In genomic region chr10:79947502-79947901, GRCm38 (mm10) we compare ENCODE assay signal across 18 mouse cellular contexts. TPM values are rescaled to one million over a fixed set of nuclear protein-coding genes. Genes with fewer than 3 reads are reported as not detected.
DNase-seq lines count a peak whose midpoint lies in the region; ATAC-seq lines count a peak whose summit lies in the region.
"Had no signal": no experiment of that assay in that cellular context is flagged by ENCODE, and none has a peak within 500 bp of the region (broad histone marks: within the 10 kb centered on the region; RNA-seq: fewer than 3 reads in every experiment).

No protein-coding gene starts in this region.

- WGBS in heart, embryonic 10.5 days: 66% methylated on average over 6 of the region's 6 CpGs
- WGBS in liver, embryonic 12.5 days (ENCODE audit: insufficient replicate concordance): 58% methylated on average over 6 of the region's 6 CpGs
- WGBS in embryonic facial prominence, embryonic 11.5 days: 73% methylated on average over 6 of the region's 6 CpGs
- WGBS in limb, embryonic 13.5 days: 68% methylated on average over 6 of the region's 6 CpGs

- peak overlapping the region; percentile 67 for H3K4me2 ChIP-seq in liver, embryonic 12.5 days
- H3K4me2 ChIP-seq in embryonic facial prominence, embryonic 11.5 days (ENCODE audit: low read depth, low read length): no peak overlapping the region
- 0 out of 2 replicates have a peak overlapping the region, but pooled peaks have one; percentile 1 for H3K4me2 ChIP-seq in limb, embryonic 13.5 days (replicated peaks)
- H3K4me2 ChIP-seq: forebrain, embryonic 13.5 days; hindbrain, embryonic 14.5 days; limb, embryonic 15.5 days had no signal

- H3K27me3 ChIP-seq in heart, embryonic 10.5 days (ENCODE audit: insufficient read depth, poor library complexity, severe bottlenecking): no peaks in the 10 kb centered on the region
- no peaks in the 10 kb centered on the region for H3K27me3 ChIP-seq in liver, embryonic 12.5 days (replicated peaks)
- no peaks in the 10 kb centered on the region for H3K27me3 ChIP-seq in embryonic facial prominence, embryonic 11.5 days (ENCODE audit: control insufficient read depth, insufficient read depth, low read length)
- no peaks in the 10 kb centered on the region for H3K27me3 ChIP-seq in limb, embryonic 13.5 days
- H3K27me3 ChIP-seq: forebrain, embryonic 13.5 days; limb, embryonic 15.5 days had no signal

- H3K27ac ChIP-seq in heart, embryonic 10.5 days: peak overlapping the region; percentile 86
- peak overlapping the region; percentile 91 for H3K27ac ChIP-seq in liver, embryonic 12.5 days
- H3K27ac ChIP-seq in embryonic facial prominence, embryonic 11.5 days (replicated peaks; ENCODE audit: low read depth, low read length): no peak overlapping the region; the same call in 1 of the 2 replicates
- no peak overlapping the region for H3K27ac ChIP-seq in limb, embryonic 13.5 days
- H3K27ac ChIP-seq: forebrain, embryonic 13.5 days; gastrocnemius, adult 2 months; hindbrain, embryonic 14.5 days; limb, embryonic 15.5 days had no signal

- no peak for ATAC-seq in liver, embryonic 12.5 days
- no peak for ATAC-seq in embryonic facial prominence, embryonic 11.5 days (replicated peaks; ENCODE audit: insufficient number of reproducible peaks, low FRiP score, low TSS enrichment, low read depth)
- ATAC-seq in limb, embryonic 13.5 days (ENCODE audit: low FRiP score, low read depth): no peak
- ATAC-seq: forebrain, embryonic 13.5 days; midbrain, embryonic 16.5 days had no signal

- no peaks in the 10 kb centered on the region for H3K9me3 ChIP-seq in heart, embryonic 10.5 days
- no peaks in the 10 kb centered on the region for H3K9me3 ChIP-seq in liver, embryonic 12.5 days (replicated peaks)
- no peaks in the 10 kb centered on the region for H3K9me3 ChIP-seq in embryonic facial prominence, embryonic 11.5 days (replicated peaks; ENCODE audit: control insufficient read depth, low read length)
- H3K9me3 ChIP-seq in limb, embryonic 13.5 days: no peaks in the 10 kb centered on the region
- H3K9me3 ChIP-seq: forebrain, embryonic 13.5 days; limb, embryonic 15.5 days had no signal

- no peak overlapping the region for H3K9ac ChIP-seq in liver, embryonic 12.5 days
- H3K9ac ChIP-seq in embryonic facial prominence, embryonic 11.5 days (replicated peaks; ENCODE audit: low read length): peak overlapping the region; percentile 13; the same call in 1 of the 2 replicates
- H3K9ac ChIP-seq in limb, embryonic 13.5 days: peak overlapping the region; percentile 31; the same call in 1 of the 2 replicates
- H3K9ac ChIP-seq: hindbrain, embryonic 14.5 days had no signal

- peaks cover 61% of the 10 kb centered on the region for H3K4me1 ChIP-seq in heart, embryonic 10.5 days
- peaks cover 67% of the 10 kb centered on the region for H3K4me1 ChIP-seq in liver, embryonic 12.5 days
- peaks cover 14% of the 10 kb centered on the region for H3K4me1 ChIP-seq in embryonic facial prominence, embryonic 11.5 days (ENCODE audit: control insufficient read depth, insufficient read depth, low read length)
- peaks cover 43% of the 10 kb centered on the region for H3K4me1 ChIP-seq in limb, embryonic 13.5 days

- H3K36me3 ChIP-seq in heart, embryonic 10.5 days: peaks cover 58% of the 10 kb centered on the region
- H3K36me3 ChIP-seq in liver, embryonic 12.5 days: peaks cover 50% of the 10 kb centered on the region
- peaks cover 7% of the 10 kb centered on the region for H3K36me3 ChIP-seq in embryonic facial prominence, embryonic 11.5 days (replicated peaks; ENCODE audit: control insufficient read depth, insufficient read depth, low read depth, low read length)
- peaks cover 59% of the 10 kb centered on the region for H3K36me3 ChIP-seq in limb, embryonic 13.5 days

- peak overlapping the region; percentile 19; the same call in 1 of the 2 replicates for H3K4me3 ChIP-seq in heart, embryonic 10.5 days
- H3K4me3 ChIP-seq in liver, embryonic 12.5 days: no peak overlapping the region
- H3K4me3 ChIP-seq in embryonic facial prominence, embryonic 11.5 days (ENCODE audit: low read depth, low read length): no peak overlapping the region
- H3K4me3 ChIP-seq in limb, embryonic 13.5 days: no peak overlapping the region
- H3K4me3 ChIP-seq: forebrain, embryonic 13.5 days; gastrocnemius, adult 2 months; limb, embryonic 15.5 days had no signal

- no peak for DNase-seq in heart, embryonic 10.5 days (ENCODE audit: low spot score)
- no peak for DNase-seq in heart, postnatal 25 days (ENCODE audit: low spot score)
- DNase-seq in liver: no peak
- no peak for DNase-seq in embryonic facial prominence, embryonic 11.5 days (ENCODE audit: low spot score)
- no peak for DNase-seq in gastrocnemius, postnatal 10 days
- no peak for DNase-seq in left cerebral cortex, postnatal 36 days (ENCODE audit: low spot score in 2 of 2)
- DNase-seq: cerebellum, postnatal 25 days; gastrocnemius, adult 2 months; kidney, adult 2 months; right cerebral cortex, postnatal 14 days; thymus, adult 18-20 months had no signal

- intact Hi-C loops in heart, postnatal 25 days (cut with DNase I): no loop called here
- intact Hi-C loops in left cerebral cortex, postnatal 36 days (cut with DNase I): no loop called here

RNA-seq across cellular contexts. Expression of gene Wdr18, which starts 12.4 kb away (rescaled TPM):
- 127 and 155 TPM in 2 replicates for polyA plus RNA-seq in heart, embryonic 10.5 days (2016; fragmentation: Nextera tagmentation; extraction: Ambion mirVana)
- total RNA-seq in heart, postnatal 25 days (2021): 10 to 100 TPM; 20.5 to 30.1 TPM
- polyA plus RNA-seq in liver, embryonic 12.5 days (2016; fragmentation: Nextera tagmentation; extraction: Ambion mirVana): 99.9 and 114 TPM in 2 replicates
- 118 and 123 TPM in 2 replicates for polyA plus RNA-seq in embryonic facial prominence, embryonic 11.5 days (2014; fragmentation: Nextera tagmentation; extraction: Ambion mirVana)
- polyA plus RNA-seq in limb, embryonic 13.5 days (2015; fragmentation: Nextera tagmentation; extraction: Ambion mirVana): 105 and 106 TPM in 2 replicates
- 10 to 100 TPM; 18.0 to 21.8 TPM for total RNA-seq in gastrocnemius, postnatal 10 days (2021)
- 10 to 100 TPM; 44.2 to 46.3 TPM for total RNA-seq in left cerebral cortex, postnatal 36 days (2021)

RNA-seq across cellular contexts. Expression of gene Arid3a, which starts 20.7 kb away (rescaled TPM):
- 12.5 and 16.4 TPM in 2 replicates for polyA plus RNA-seq in heart, embryonic 10.5 days (2016; fragmentation: Nextera tagmentation; extraction: Ambion mirVana)
- total RNA-seq in heart, postnatal 25 days (2021): 1 to 10 TPM; 1.9 to 2.0 TPM
- polyA plus RNA-seq in liver, embryonic 12.5 days (2016; fragmentation: Nextera tagmentation; extraction: Ambion mirVana): 5.6 and 6.4 TPM in 2 replicates
- polyA plus RNA-seq in embryonic facial prominence, embryonic 11.5 days (2014; fragmentation: Nextera tagmentation; extraction: Ambion mirVana): 5.0 and 5.2 TPM in 2 replicates
- polyA plus RNA-seq in limb, embryonic 13.5 days (2015; fragmentation: Nextera tagmentation; extraction: Ambion mirVana): 5.5 and 6.2 TPM in 2 replicates
- 1 to 10 TPM; 2.6 to 4.1 TPM for total RNA-seq in gastrocnemius, postnatal 10 days (2021)
- total RNA-seq in left cerebral cortex, postnatal 36 days (2021): 1 to 10 TPM; 6.3 to 6.5 TPM

RNA-seq across cellular contexts. Expression of gene Grin3b, which starts 23.0 kb away (rescaled TPM):
- 0.30 and 0.34 TPM in 2 replicates for polyA plus RNA-seq in heart, embryonic 10.5 days (2016; fragmentation: Nextera tagmentation; extraction: Ambion mirVana)
- total RNA-seq in heart, postnatal 25 days (2021): under 1 TPM; 0.14 to 0.21 TPM
- polyA plus RNA-seq in liver, embryonic 12.5 days (2016; fragmentation: Nextera tagmentation; extraction: Ambion mirVana): 0.14 TPM in 2 replicates
- 0.21 and 0.22 TPM in 2 replicates for polyA plus RNA-seq in embryonic facial prominence, embryonic 11.5 days (2014; fragmentation: Nextera tagmentation; extraction: Ambion mirVana)
- 0.41 and 0.73 TPM in 2 replicates for polyA plus RNA-seq in limb, embryonic 13.5 days (2015; fragmentation: Nextera tagmentation; extraction: Ambion mirVana)
- under 1 TPM; 0.14 to 0.38 TPM for total RNA-seq in gastrocnemius, postnatal 10 days (2021)
- total RNA-seq in left cerebral cortex, postnatal 36 days (2021): under 1 TPM in 1 of 2 experiments, not detected in 1; 0.10 TPM
- polyA plus RNA-seq: urinary bladder, adult 2 months had no signal

RNA-seq across cellular contexts. Expression of gene R3hdm4, which starts 26.5 kb away (rescaled TPM):
- polyA plus RNA-seq in heart, embryonic 10.5 days (2016; fragmentation: Nextera tagmentation; extraction: Ambion mirVana): 88.7 and 96.0 TPM in 2 replicates
- total RNA-seq in heart, postnatal 25 days (2021): 10 to 100 TPM; 81.1 to 82.9 TPM
- 67.5 and 74.1 TPM in 2 replicates for polyA plus RNA-seq in liver, embryonic 12.5 days (2016; fragmentation: Nextera tagmentation; extraction: Ambion mirVana)
- polyA plus RNA-seq in embryonic facial prominence, embryonic 11.5 days (2014; fragmentation: Nextera tagmentation; extraction: Ambion mirVana): 116 and 122 TPM in 2 replicates
- 186 and 188 TPM in 2 replicates for polyA plus RNA-seq in limb, embryonic 13.5 days (2015; fragmentation: Nextera tagmentation; extraction: Ambion mirVana)
- 100 to 1,000 TPM; 101 to 108 TPM for total RNA-seq in gastrocnemius, postnatal 10 days (2021)
- total RNA-seq in left cerebral cortex, postnatal 36 days (2021): 100 to 1,000 TPM; 349 to 368 TPM

RNA-seq across cellular contexts. Expression of gene Kiss1r, which starts 30.7 kb away (rescaled TPM):
- 0.31 and 0.33 TPM in 2 replicates for polyA plus RNA-seq in heart, embryonic 10.5 days (2016; fragmentation: Nextera tagmentation; extraction: Ambion mirVana)
- total RNA-seq in heart, postnatal 25 days (2021): under 1 TPM; 0.14 to 0.18 TPM
- polyA plus RNA-seq in liver, embryonic 12.5 days (2016; fragmentation: Nextera tagmentation; extraction: Ambion mirVana): 0.35 and 0.43 TPM in 2 replicates
- polyA plus RNA-seq in embryonic facial prominence, embryonic 11.5 days (2014; fragmentation: Nextera tagmentation; extraction: Ambion mirVana): 0.48 and 0.75 TPM in 2 replicates
- 0.94 and 1.0 TPM in 2 replicates for polyA plus RNA-seq in limb, embryonic 13.5 days (2015; fragmentation: Nextera tagmentation; extraction: Ambion mirVana)
- under 1 TPM; 0.23 to 0.59 TPM for total RNA-seq in gastrocnemius, postnatal 10 days (2021)
- 1 to 10 TPM; 6.7 to 8.2 TPM for total RNA-seq in left cerebral cortex, postnatal 36 days (2021)

Comparison
In these comparisons a context has a peak if more than half of its experiments do, and no peak if none do; other contexts are left out.
1. H3K27ac ChIP-seq: peak in heart, embryonic 10.5 days (single experiment) and liver, embryonic 12.5 days (single experiment); none in embryonic facial prominence, embryonic 11.5 days (single experiment) and limb, embryonic 13.5 days (single experiment).